Mouse (Mus musculus) kidney, adult 9 months (tissue): ENCODE measurements around the gene Armh3.

Source experiments
- DNase-seq: peaks from one replicate; pipeline ENCODE4 v3.0.0; 2022

The Armh3 gene

GRCm38 (mm10) chr19:45997785-45998693 lies at the start of gene Armh3:
Armh3 (minus strand) TSS chr19:45998488.
- peak; percentile 96 for DNase-seq

GRCm38 (mm10) chr19:46047426-46047825 lies 49.1 kb upstream of the Armh3 start:
- DNase-seq, result no peak

- no peak for DNase-seq
Measured at GRCm38 (mm10) chr19:46046621-46047025, 48.3 kb upstream of the Armh3 start.

GRCm38 (mm10) chr19:46045696-46046311 lies 47.5 kb upstream of the Armh3 start:
- DNase-seq, result peak; percentile 74

- peak; percentile 91 for DNase-seq
Measured at GRCm38 (mm10) chr19:46044993-46045695, 46.9 kb upstream of the Armh3 start, which contains the start of gene Ldb1. Ldb1 (minus strand) TSS chr19:46045214.

GRCm38 (mm10) chr19:46044271-46044992 lies 46.1 kb upstream of the Armh3 start, which contains the start of gene Pprc1:
Pprc1 (plus strand) TSS chr19:46044886.
- DNase-seq, result peak; percentile 71

GRCm38 (mm10) chr19:46043380-46043779 lies 45.1 kb upstream of the Armh3 start:
- DNase-seq, result no peak

GRCm38 (mm10) chr19:46042476-46043011 lies 44.3 kb upstream of the Armh3 start:
- no peak for DNase-seq

GRCm38 (mm10) chr19:46041933-46042475 lies 43.7 kb upstream of the Armh3 start:
- DNase-seq, result peak; percentile 94

- DNase-seq, result peak; percentile 14
Measured at GRCm38 (mm10) chr19:46041299-46041932, 43.1 kb upstream of the Armh3 start.

GRCm38 (mm10) chr19:46040149-46040902 lies 42.0 kb upstream of the Armh3 start:
- peak; percentile 22 for DNase-seq

GRCm38 (mm10) chr19:46039478-46039877 lies 41.2 kb upstream of the Armh3 start:
- DNase-seq, result peak; percentile 84

- no peak for DNase-seq
Measured at GRCm38 (mm10) chr19:46038851-46039260, 40.6 kb upstream of the Armh3 start.

- no peak for DNase-seq
Measured at GRCm38 (mm10) chr19:46037925-46038850, 39.9 kb upstream of the Armh3 start.

GRCm38 (mm10) chr19:46037243-46037924 lies 39.1 kb upstream of the Armh3 start:
- DNase-seq, result no peak

GRCm38 (mm10) chr19:46036477-46037242 lies 38.4 kb upstream of the Armh3 start:
- no peak for DNase-seq

GRCm38 (mm10) chr19:46035971-46036370 lies 37.7 kb upstream of the Armh3 start:
- DNase-seq, result no peak

GRCm38 (mm10) chr19:46033911-46034310 lies 35.6 kb upstream of the Armh3 start:
- DNase-seq, result no peak
